Mouse (Mus musculus) heart, embryonic 10.5 days (tissue): ENCODE measurements at regions not wholly inside any gene's neighbourhood (a gene's known extent, or its start where the extent isn't known, plus 50 kb on each side); places are given as distances from the start of the nearest gene placed in this dataset.
A peak's percentile ranks its signal among the peaks of the same experiment; 100 is the strongest.

ENCODE experiments used
- DNase-seq: peaks from one replicate; pipeline ENCODE4 v3.0.0-alpha.2; 2017; ENCODE audit warnings: low spot score
- H3K27ac ChIP-seq: fragments of 300-500 bp; sonication (generic); 2 replicates; pipeline ENCODE4 v1.5.1; 2016; ENCODE audit warnings: mild to moderate bottlenecking
- H3K27me3 ChIP-seq: fragments of 300-500 bp; sonication (generic); 2 replicates; pipeline ENCODE4 v1.6.1; 2016; ENCODE audit warnings: mild to moderate bottlenecking; ENCODE audit not compliant: poor library complexity, insufficient read depth, severe bottlenecking
- H3K36me3 ChIP-seq: fragments of 300-500 bp; sonication (generic); 2 replicates; pipeline ENCODE4 v1.6.1; 2016; ENCODE audit warnings: mild to moderate bottlenecking, moderate library complexity
- H3K4me1 ChIP-seq: fragments of 300-500 bp; sonication (generic); 2 replicates; pipeline ENCODE4 v1.6.1; 2016; ENCODE audit warnings: mild to moderate bottlenecking
- H3K4me3 ChIP-seq: fragments of 300-500 bp; sonication (generic); 2 replicates; pipeline ENCODE4 v1.5.1; 2016; ENCODE audit warnings: mild to moderate bottlenecking, moderate library complexity
- H3K9me3 ChIP-seq: fragments of 300-500 bp; sonication (generic); 2 replicates; pipeline ENCODE4 v1.6.1; 2016; ENCODE audit warnings: mild to moderate bottlenecking, moderate library complexity
- WGBS: fragments of 180-500 bp; shearing (Covaris S2); methylation state at CpG from one replicate; pipeline ENCODE4 v1.1.7; 2016; 5-methylcytosine and 5-hydroxymethylcytosine counted together

- H3K9me3 ChIP-seq, result no peaks in the 10 kb centered on the region
- no peak overlapping the region for H3K27ac ChIP-seq
- H3K36me3 ChIP-seq, result no peaks in the 10 kb centered on the region
- peak overlapping the region; percentile 40 for H3K4me3 ChIP-seq
- no peaks in the 10 kb centered on the region for H3K4me1 ChIP-seq
- DNase-seq, result no peak
- 20% methylated on average over 15 of the region's 15 CpGs for WGBS
- no peaks in the 10 kb centered on the region for H3K27me3 ChIP-seq
Measured at GRCm38 (mm10) chr6:31253251-31253935, 145.1 kb upstream of the Mkln1 start.

GRCm38 (mm10) chr6:31260645-31261345 is 137.7 kb upstream of the Mkln1 start:
- H3K27me3 ChIP-seq, result no peaks in the 10 kb centered on the region
- no peaks in the 10 kb centered on the region for H3K4me1 ChIP-seq
- 81% methylated on average over 10 of the region's 10 CpGs for WGBS
- H3K36me3 ChIP-seq, result no peaks in the 10 kb centered on the region
- H3K4me3 ChIP-seq, result no peak overlapping the region
- H3K9me3 ChIP-seq, result no peaks in the 10 kb centered on the region
- DNase-seq, result no peak
- no peak overlapping the region for H3K27ac ChIP-seq

GRCm38 (mm10) chr6:31261797-31262540 is 136.6 kb upstream of the Mkln1 start:
- DNase-seq, result no peak
- 85% methylated on average over 15 of the region's 15 CpGs for WGBS
- Histone ChIP-seq H3K9me3 (no peaks in the 10 kb centered on the region), H3K27me3 (no peaks in the 10 kb centered on the region), H3K36me3 (no peaks in the 10 kb centered on the region), H3K27ac (no peak overlapping the region), H3K4me3 (no peak overlapping the region), H3K4me1 (no peaks in the 10 kb centered on the region)

GRCm38 (mm10) chr6:31262651-31263050 is 135.9 kb upstream of the Mkln1 start:
- 84% methylated on average over 8 of the region's 8 CpGs for WGBS
- Histone ChIP-seq H3K4me3 (no peak overlapping the region), H3K9me3 (no peaks in the 10 kb centered on the region), H3K36me3 (no peaks in the 10 kb centered on the region), H3K27me3 (no peaks in the 10 kb centered on the region), H3K4me1 (no peaks in the 10 kb centered on the region), H3K27ac (no peak overlapping the region)
- no peak for DNase-seq

GRCm38 (mm10) chr6:31263821-31264220 is 134.7 kb upstream of the Mkln1 start:
- no peak overlapping the region for H3K4me3 ChIP-seq
- DNase-seq, result no peak
- no peaks in the 10 kb centered on the region for H3K36me3 ChIP-seq
- H3K4me1 ChIP-seq, result no peaks in the 10 kb centered on the region
- no peaks in the 10 kb centered on the region for H3K9me3 ChIP-seq
- 86% methylated on average over 6 of the region's 6 CpGs for WGBS
- no peaks in the 10 kb centered on the region for H3K27me3 ChIP-seq
- H3K27ac ChIP-seq, result no peak overlapping the region

- no peak overlapping the region for H3K4me3 ChIP-seq
- H3K4me1 ChIP-seq, result no peaks in the 10 kb centered on the region
- 65% methylated on average over 17 of the region's 17 CpGs for WGBS
- no peaks in the 10 kb centered on the region for H3K27me3 ChIP-seq
- no peak overlapping the region for H3K27ac ChIP-seq
- no peaks in the 10 kb centered on the region for H3K9me3 ChIP-seq
- DNase-seq, result no peak
- H3K36me3 ChIP-seq, result no peaks in the 10 kb centered on the region
Measured at GRCm38 (mm10) chr6:31266441-31267040, 132.0 kb upstream of the Mkln1 start.

- Histone ChIP-seq H3K27me3 (no peaks in the 10 kb centered on the region), H3K4me1 (no peaks in the 10 kb centered on the region), H3K4me3 (no peak overlapping the region), H3K9me3 (no peaks in the 10 kb centered on the region), H3K36me3 (no peaks in the 10 kb centered on the region), H3K27ac (no peak overlapping the region)
- no peak for DNase-seq
- WGBS, result 43% methylated on average over 2 of the region's 2 CpGs
Measured at GRCm38 (mm10) chr6:31268057-31268456, 130.5 kb upstream of the Mkln1 start.

GRCm38 (mm10) chr6:31273816-31274215 is 124.7 kb upstream of the Mkln1 start:
- Histone ChIP-seq H3K27ac (no peak overlapping the region), H3K27me3 (no peaks in the 10 kb centered on the region), H3K4me1 (no peaks in the 10 kb centered on the region), H3K36me3 (no peaks in the 10 kb centered on the region), H3K4me3 (no peak overlapping the region), H3K9me3 (no peaks in the 10 kb centered on the region)
- WGBS, result 64% methylated on average over 5 of the region's 5 CpGs
- DNase-seq, result no peak

GRCm38 (mm10) chr6:31274236-31274635 is 124.3 kb upstream of the Mkln1 start:
- Histone ChIP-seq H3K4me1 (no peaks in the 10 kb centered on the region), H3K4me3 (no peak overlapping the region), H3K27me3 (no peaks in the 10 kb centered on the region), H3K9me3 (no peaks in the 10 kb centered on the region), H3K36me3 (no peaks in the 10 kb centered on the region), H3K27ac (no peak overlapping the region)
- WGBS, result 21% methylated on average over 11 of the region's 11 CpGs
- no peak for DNase-seq

GRCm38 (mm10) chr6:31277792-31278191 is 120.7 kb upstream of the Mkln1 start:
- Histone ChIP-seq H3K36me3 (no peaks in the 10 kb centered on the region), H3K4me3 (no peak overlapping the region), H3K27ac (no peak overlapping the region), H3K4me1 (no peaks in the 10 kb centered on the region), H3K9me3 (no peaks in the 10 kb centered on the region), H3K27me3 (no peaks in the 10 kb centered on the region)
- 66% methylated on average over 9 of the region's 9 CpGs for WGBS
- DNase-seq, result no peak

- 76% methylated on average over 8 of the region's 8 CpGs for WGBS
- H3K4me3 ChIP-seq, result no peak overlapping the region
- H3K27ac ChIP-seq, result no peak overlapping the region
- DNase-seq, result no peak
- no peaks in the 10 kb centered on the region for H3K36me3 ChIP-seq
- no peaks in the 10 kb centered on the region for H3K9me3 ChIP-seq
- H3K4me1 ChIP-seq, result peaks cover 24% of the 10 kb centered on the region
- no peaks in the 10 kb centered on the region; the same call in 1 of the 2 replicates for H3K27me3 ChIP-seq
Measured at GRCm38 (mm10) chr6:31283973-31284372, 114.6 kb upstream of the Mkln1 start.

- no peak overlapping the region for H3K27ac ChIP-seq
- 82% methylated on average over 10 of the region's 10 CpGs for WGBS
- H3K36me3 ChIP-seq, result no peaks in the 10 kb centered on the region
- no peak overlapping the region for H3K4me3 ChIP-seq
- H3K9me3 ChIP-seq, result no peaks in the 10 kb centered on the region
- peaks cover 26% of the 10 kb centered on the region for H3K4me1 ChIP-seq
- no peaks in the 10 kb centered on the region; the same call in 1 of the 2 replicates for H3K27me3 ChIP-seq
- DNase-seq, result no peak
Measured at GRCm38 (mm10) chr6:31284390-31284789, 114.1 kb upstream of the Mkln1 start.

- Histone ChIP-seq H3K27me3 (no peaks in the 10 kb centered on the region; the same call in 1 of the 2 replicates), H3K9me3 (no peaks in the 10 kb centered on the region), H3K4me1 (peaks cover 26% of the 10 kb centered on the region), H3K4me3 (no peak overlapping the region), H3K27ac (no peak overlapping the region), H3K36me3 (no peaks in the 10 kb centered on the region)
- no peak for DNase-seq
- 85% methylated on average over 19 of the region's 19 CpGs for WGBS
Measured at GRCm38 (mm10) chr6:31285064-31285463, 113.5 kb upstream of the Mkln1 start.
